26 mouse cellular contexts compared by ENCODE assay signal in genomic region chr5:34791141-34791540, GRCm38 (mm10).
"Had no signal": no experiment of that assay in that cellular context is flagged by ENCODE, and none has a peak within 500 bp of the region (broad histone marks: within the 10 kb centered on the region; RNA-seq: fewer than 3 reads in every experiment).

No protein-coding gene starts in this region.

- ATAC-seq: hindbrain, embryonic 16.5 days; inflammation-experienced regulatory T-cells, adult 6 months; intestine, embryonic 15.5 days; intestine, postnatal 0 days had no signal

- H3K9me3 ChIP-seq: heart, embryonic 10.5 days; heart, embryonic 12.5 days; hindbrain, embryonic 10.5 days; hindbrain, embryonic 12.5 days; intestine, embryonic 15.5 days; kidney, embryonic 15.5 days; limb, embryonic 10.5 days; limb, embryonic 12.5 days; liver, embryonic 13.5 days; liver, embryonic 15.5 days had no signal

- H3K27ac ChIP-seq: heart, embryonic 10.5 days; hindbrain, embryonic 10.5 days; hindbrain, embryonic 12.5 days; hindbrain, embryonic 14.5 days; intestine, embryonic 15.5 days; kidney, embryonic 15.5 days; kidney, postnatal 0 days; left cerebral cortex, adult 2 months; limb, embryonic 10.5 days; limb, embryonic 12.5 days; liver, embryonic 13.5 days; liver, embryonic 15.5 days had no signal

- H3K4me3 ChIP-seq: heart, embryonic 10.5 days; heart, embryonic 12.5 days; hindbrain, embryonic 10.5 days; hindbrain, embryonic 12.5 days; intestine, embryonic 15.5 days; kidney, embryonic 15.5 days; left cerebral cortex, adult 2 months; limb, embryonic 10.5 days; limb, embryonic 12.5 days; liver, embryonic 13.5 days; liver, embryonic 15.5 days had no signal

- H3K27me3 ChIP-seq: heart, embryonic 12.5 days; hindbrain, embryonic 12.5 days; intestine, embryonic 15.5 days; kidney, embryonic 15.5 days; limb, embryonic 12.5 days; liver, embryonic 13.5 days; liver, embryonic 15.5 days had no signal

- H3K4me1 ChIP-seq: heart, embryonic 10.5 days; heart, embryonic 12.5 days; hindbrain, embryonic 10.5 days; hindbrain, embryonic 12.5 days; intestine, embryonic 15.5 days; kidney, embryonic 15.5 days; limb, embryonic 10.5 days; limb, embryonic 12.5 days; liver, embryonic 15.5 days had no signal

- DNase-seq: gastrocnemius, postnatal 14 days; heart, adult 18-20 months; heart, postnatal 10 days; heart, postnatal 4 days; kidney, adult 18-20 months; kidney, adult 9 months; kidney, postnatal 14 days; kidney, postnatal 36 days; layer of hippocampus, adult 9-11 months; liver; liver, embryonic 13.5 days had no signal
